Mouse (Mus musculus): ENCODE measurements around the gene Nudc.

DNA sequence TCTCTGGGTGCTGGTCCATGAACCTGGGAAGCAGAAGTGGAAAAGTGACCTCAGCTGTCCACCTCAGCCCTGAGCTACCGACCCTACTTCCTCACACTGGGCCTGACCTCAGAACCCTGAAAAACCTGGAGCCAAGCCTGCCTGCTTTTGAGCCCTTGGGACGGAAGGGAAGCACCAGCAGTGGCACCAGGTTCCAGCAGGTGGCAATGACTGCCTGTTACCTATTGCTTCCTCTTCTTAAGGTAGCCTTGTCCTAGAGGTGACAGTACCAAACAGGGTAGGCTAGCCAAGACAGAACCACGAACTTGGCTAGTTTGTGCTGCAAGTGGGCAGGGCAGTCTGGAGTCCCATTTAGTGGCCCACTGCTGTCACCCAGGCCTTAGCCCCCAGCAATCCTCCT lies 13.0 kb downstream of the Nudc start:
- TF ChIP-seq CTCF (IDR thresholded peaks at IDR 0.05; ENCODE audit: extremely low read depth, insufficient read depth, insufficient read length, insufficient replicate concordance) (no peak), POLR2A (IDR thresholded peaks at IDR 0.05; ENCODE audit: low read depth, low read length) (no peak)
